Mouse (Mus musculus): ENCODE measurements at regions not wholly inside any gene's neighbourhood (a gene's known extent, or its start where the extent isn't known, plus 50 kb on each side); places are given as distances from the start of the nearest gene placed in this dataset.
A peak's percentile ranks its signal among the peaks of the same experiment; 100 is the strongest.

DNA sequence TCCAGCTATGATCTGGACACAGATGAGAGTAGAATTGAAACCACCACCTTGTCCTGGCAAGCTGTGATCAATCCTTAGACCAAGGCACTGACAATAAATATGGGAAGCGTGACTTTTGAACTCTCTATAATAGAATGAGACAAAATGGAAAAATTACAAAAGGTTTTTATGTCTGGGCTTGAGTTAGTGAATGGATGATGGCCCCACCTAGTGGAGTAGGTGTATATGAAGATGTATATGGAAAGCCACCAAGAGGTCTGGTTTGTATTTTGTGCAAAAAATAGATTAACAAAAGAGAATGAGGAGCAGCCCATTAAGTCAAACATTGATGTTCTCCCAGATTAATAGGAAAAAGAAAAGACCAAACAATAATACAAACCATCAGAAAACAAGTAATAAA is 172.5 kb downstream of the Tacr3 start:
- no peaks in the 10 kb centered on the region for H3K4me1 ChIP-seq (replicated peaks; ENCODE audit: control insufficient read depth, insufficient read depth, low read length)
- H3K4me3 ChIP-seq (replicated peaks; ENCODE audit: low read length) = no peak overlapping the region
- H3K9ac ChIP-seq = no peak overlapping the region
- H3K9me3 ChIP-seq (ENCODE audit: control insufficient read depth, low read length) = no peaks in the 10 kb centered on the region
- H3K27me3 ChIP-seq (ENCODE audit: control insufficient read depth, insufficient read depth, low read length) = no peaks in the 10 kb centered on the region
- no peaks in the 10 kb centered on the region for H3K36me3 ChIP-seq (replicated peaks; ENCODE audit: control insufficient read depth, insufficient read depth)
- no peak overlapping the region for H3K4me2 ChIP-seq (replicated peaks)
- DNase-seq (ENCODE audit: low spot score) = no peak
- ATAC-seq (ENCODE audit: low FRiP score) = no peak
- WGBS = 77% methylated on average over 1 of the region's 1 CpGs
- H3K27ac ChIP-seq = no peak overlapping the region

DNA sequence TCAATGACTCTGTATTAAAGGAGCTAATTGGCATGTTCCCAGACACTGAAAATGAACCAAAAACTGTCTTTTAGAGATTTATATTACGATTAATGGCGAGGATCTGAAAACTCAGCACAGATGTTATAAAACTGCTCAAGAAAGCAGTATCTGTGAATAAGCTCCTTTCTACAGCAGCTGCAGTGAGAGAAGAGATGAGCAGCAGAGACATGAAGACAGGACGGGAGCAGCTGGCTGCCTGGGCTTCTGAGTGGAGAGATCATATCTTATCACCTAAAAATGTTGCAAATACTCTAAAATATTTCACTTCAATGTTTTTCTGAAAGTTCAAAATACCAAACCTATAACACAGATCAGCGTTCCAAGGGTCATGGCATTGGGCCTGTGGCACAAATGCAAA is 187.0 kb downstream of the Tacr3 start:
- Histone ChIP-seq H3K27me3 (ENCODE audit: control insufficient read depth, insufficient read depth, low read length) (no peaks in the 10 kb centered on the region), H3K4me1 (replicated peaks; ENCODE audit: control insufficient read depth, insufficient read depth, low read length) (no peaks in the 10 kb centered on the region), H3K9ac (no peak overlapping the region), H3K27ac (no peak overlapping the region), H3K4me2 (replicated peaks) (no peak overlapping the region), H3K9me3 (ENCODE audit: control insufficient read depth, low read length) (no peaks in the 10 kb centered on the region), H3K4me3 (replicated peaks; ENCODE audit: low read length) (no peak overlapping the region), H3K36me3 (replicated peaks; ENCODE audit: control insufficient read depth, insufficient read depth) (no peaks in the 10 kb centered on the region)
- DNase-seq (ENCODE audit: low spot score) (no peak), ATAC-seq (ENCODE audit: low FRiP score) (no peak)
- 86% methylated on average over 4 of the region's 4 CpGs for WGBS

DNA sequence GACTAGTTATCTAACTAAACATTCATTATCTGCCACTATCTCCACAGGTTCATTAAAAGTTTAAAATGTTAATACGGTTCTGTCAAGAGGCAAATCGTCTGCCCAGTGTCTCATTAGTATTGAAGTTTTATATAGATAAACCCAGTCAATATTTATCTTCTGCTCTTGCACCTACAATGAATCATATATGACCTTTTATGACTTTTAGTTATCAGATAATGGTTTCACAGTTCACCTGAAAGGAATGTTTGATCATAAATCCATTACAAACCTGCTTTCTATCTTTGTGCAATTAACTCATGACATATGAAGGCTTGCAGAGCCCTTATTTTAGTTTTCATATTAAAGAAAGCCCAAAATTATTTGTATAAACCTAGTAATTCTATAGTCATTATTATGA is 188.0 kb upstream of the Cenpe start:
- H3K9ac ChIP-seq = no peak overlapping the region
- H3K4me1 ChIP-seq (replicated peaks; ENCODE audit: control insufficient read depth, insufficient read depth, low read length) = no peaks in the 10 kb centered on the region
- no peak for ATAC-seq (ENCODE audit: low FRiP score)
- no peak overlapping the region for H3K4me3 ChIP-seq (replicated peaks; ENCODE audit: low read length)
- no peak overlapping the region for H3K27ac ChIP-seq
- no peaks in the 10 kb centered on the region for H3K9me3 ChIP-seq (ENCODE audit: control insufficient read depth, low read length)
- H3K4me2 ChIP-seq (replicated peaks) = no peak overlapping the region
- H3K36me3 ChIP-seq (replicated peaks; ENCODE audit: control insufficient read depth, insufficient read depth) = no peaks in the 10 kb centered on the region
- WGBS = 87% methylated on average over 2 of the region's 2 CpGs
- no peaks in the 10 kb centered on the region for H3K27me3 ChIP-seq (ENCODE audit: control insufficient read depth, insufficient read depth, low read length)
- DNase-seq (ENCODE audit: low spot score) = no peak

DNA sequence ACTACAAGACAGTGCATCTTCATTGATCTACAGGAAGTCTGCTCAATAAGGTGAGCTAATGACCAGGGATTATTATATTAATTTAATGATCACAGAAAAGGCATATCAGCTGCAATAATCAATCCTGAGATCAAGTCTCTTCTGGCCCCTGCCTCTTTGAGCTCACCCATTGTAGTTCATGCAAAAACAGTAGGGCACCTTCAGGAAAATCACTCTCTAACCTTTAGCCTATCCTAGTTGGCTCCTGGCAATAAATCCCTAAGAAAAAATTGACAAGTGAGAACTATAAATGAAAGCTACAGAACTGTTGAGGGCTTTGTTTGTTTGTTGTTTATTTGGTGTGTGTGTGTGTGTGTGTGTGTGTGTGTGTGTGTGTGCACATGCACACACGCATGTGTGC is 187.5 kb upstream of the Cenpe start:
- Histone ChIP-seq H3K4me3 (replicated peaks; ENCODE audit: low read length) (no peak overlapping the region), H3K36me3 (replicated peaks; ENCODE audit: control insufficient read depth, insufficient read depth) (no peaks in the 10 kb centered on the region), H3K4me2 (replicated peaks) (no peak overlapping the region), H3K27ac (no peak overlapping the region), H3K27me3 (ENCODE audit: control insufficient read depth, insufficient read depth, low read length) (no peaks in the 10 kb centered on the region), H3K4me1 (replicated peaks; ENCODE audit: control insufficient read depth, insufficient read depth, low read length) (no peaks in the 10 kb centered on the region), H3K9me3 (ENCODE audit: control insufficient read depth, low read length) (no peaks in the 10 kb centered on the region), H3K9ac (no peak overlapping the region)
- 92% methylated on average over 1 of the region's 1 CpGs for WGBS
- DNase-seq (ENCODE audit: low spot score) = no peak
- no peak for ATAC-seq (ENCODE audit: low FRiP score)

DNA sequence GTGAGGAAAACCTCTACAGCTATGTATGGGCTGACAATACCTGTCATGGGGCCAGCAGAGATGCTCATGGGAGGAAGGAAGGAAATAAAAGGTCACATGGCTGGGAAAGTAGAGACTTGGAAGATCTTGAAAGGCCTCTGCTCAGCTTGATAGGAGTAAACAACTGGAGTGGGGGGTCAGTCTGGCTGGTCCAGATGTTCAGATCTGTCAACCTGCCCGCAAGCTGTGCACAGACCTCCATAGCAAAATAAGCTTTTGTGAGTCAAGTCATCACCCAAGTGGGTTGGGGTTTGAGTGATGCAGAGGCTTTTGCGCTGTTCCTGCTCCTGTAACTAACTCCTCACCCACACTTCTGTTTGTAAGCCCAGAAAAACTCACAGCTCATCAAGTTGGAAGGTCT is 179.9 kb upstream of the Cenpe start:
- no peaks in the 10 kb centered on the region for H3K9me3 ChIP-seq (ENCODE audit: control insufficient read depth, low read length)
- H3K4me2 ChIP-seq (replicated peaks) = no peak overlapping the region
- no peak overlapping the region for H3K27ac ChIP-seq
- 93% methylated on average over 2 of the region's 2 CpGs for WGBS
- H3K4me3 ChIP-seq (replicated peaks; ENCODE audit: low read length) = no peak overlapping the region
- 0 out of 2 replicates have a peak, but pooled peaks have one; percentile 14 for ATAC-seq (ENCODE audit: low FRiP score)
- no peaks in the 10 kb centered on the region for H3K27me3 ChIP-seq (ENCODE audit: control insufficient read depth, insufficient read depth, low read length)
- DNase-seq (ENCODE audit: low spot score) = no peak
- H3K9ac ChIP-seq = no peak overlapping the region
- no peaks in the 10 kb centered on the region for H3K36me3 ChIP-seq (replicated peaks; ENCODE audit: control insufficient read depth, insufficient read depth)
- no peaks in the 10 kb centered on the region for H3K4me1 ChIP-seq (replicated peaks; ENCODE audit: control insufficient read depth, insufficient read depth, low read length)

DNA sequence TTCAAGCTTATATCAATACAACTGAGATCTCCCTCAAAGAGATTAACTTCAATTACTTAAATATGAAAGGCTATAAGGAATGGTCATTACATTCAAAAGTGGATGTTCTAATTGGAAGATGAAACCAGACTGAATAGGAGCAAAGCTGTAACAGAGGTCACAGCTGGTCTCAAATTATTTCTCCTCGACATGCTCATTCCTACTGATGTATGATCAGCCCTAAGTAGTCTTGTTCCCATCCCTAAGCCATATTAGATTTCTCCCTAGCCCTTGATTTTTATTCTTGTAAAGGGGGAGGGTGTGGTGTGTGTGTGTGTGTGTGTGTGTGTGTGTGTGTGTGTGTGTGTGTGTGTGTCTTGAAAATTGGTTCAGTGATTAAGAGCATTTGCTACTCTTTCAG is 175.0 kb upstream of the Cenpe start:
- DNase-seq (ENCODE audit: low spot score) (no peak), ATAC-seq (ENCODE audit: low FRiP score) (peak; percentile 46; the same call in 1 of the 2 replicates)
- Histone ChIP-seq H3K27me3 (ENCODE audit: control insufficient read depth, insufficient read depth, low read length) (no peaks in the 10 kb centered on the region), H3K4me2 (replicated peaks) (no peak overlapping the region), H3K4me1 (replicated peaks; ENCODE audit: control insufficient read depth, insufficient read depth, low read length) (no peaks in the 10 kb centered on the region), H3K9ac (no peak overlapping the region), H3K36me3 (replicated peaks; ENCODE audit: control insufficient read depth, insufficient read depth) (no peaks in the 10 kb centered on the region), H3K27ac (no peak overlapping the region), H3K4me3 (replicated peaks; ENCODE audit: low read length) (no peak overlapping the region), H3K9me3 (ENCODE audit: control insufficient read depth, low read length) (no peaks in the 10 kb centered on the region)
- WGBS = 62% methylated on average over 1 of the region's 1 CpGs

DNA sequence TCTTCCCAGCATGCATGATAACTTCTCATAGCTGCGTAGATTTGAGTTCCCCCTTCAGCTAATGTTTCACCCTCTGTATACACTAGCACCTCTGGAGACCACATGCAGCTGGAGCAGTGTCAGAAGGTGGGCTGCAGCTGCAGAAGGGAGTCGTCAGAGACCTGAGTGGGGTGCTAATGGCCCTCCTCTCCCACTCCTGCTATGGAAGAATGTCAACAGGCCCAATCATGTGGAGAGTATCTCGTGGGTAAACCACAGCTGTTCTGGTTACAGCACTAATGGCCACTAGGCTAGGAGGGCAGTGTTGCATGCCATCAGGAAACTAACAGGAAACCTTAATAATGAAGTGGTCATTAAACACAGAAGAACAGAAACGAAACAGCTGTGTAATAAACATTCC is 170.1 kb upstream of the Cenpe start:
- no peak for DNase-seq (ENCODE audit: low spot score)
- H3K27me3 ChIP-seq (ENCODE audit: control insufficient read depth, insufficient read depth, low read length) = no peaks in the 10 kb centered on the region

DNA sequence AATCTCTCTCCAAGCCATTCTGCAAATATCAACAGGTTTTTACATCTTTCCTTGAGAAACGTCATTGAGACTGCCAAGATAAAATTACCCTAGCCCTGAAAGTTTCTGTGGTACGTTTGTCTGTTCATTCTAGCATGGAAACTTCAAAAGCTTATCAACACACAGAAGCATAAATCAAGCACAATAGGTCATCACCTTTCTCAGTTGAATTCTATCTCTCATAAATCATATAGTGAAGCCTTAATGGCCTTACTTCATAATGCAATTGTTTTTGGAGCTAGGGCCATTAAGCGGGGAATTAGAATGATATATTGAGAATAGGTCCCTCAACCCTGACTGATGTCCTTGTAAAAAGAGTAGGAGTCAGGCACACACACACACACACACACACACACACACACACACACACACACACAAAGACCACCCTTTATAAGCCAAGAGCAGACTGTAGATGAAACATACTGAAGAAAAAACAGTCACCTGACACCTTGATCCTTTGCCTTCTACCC is 166.5 kb upstream of the Cenpe start:
- H3K9me3 ChIP-seq (ENCODE audit: control insufficient read depth, low read length) = no peaks in the 10 kb centered on the region
- 58% methylated on average over 3 of the region's 3 CpGs for WGBS
- H3K4me2 ChIP-seq (replicated peaks) = no peak overlapping the region
- ATAC-seq (ENCODE audit: low FRiP score) (no peak), DNase-seq (ENCODE audit: low spot score) (no peak)
- no peaks in the 10 kb centered on the region for H3K4me1 ChIP-seq (replicated peaks; ENCODE audit: control insufficient read depth, insufficient read depth, low read length)
- H3K4me3 ChIP-seq (replicated peaks; ENCODE audit: low read length) = no peak overlapping the region
- no peaks in the 10 kb centered on the region for H3K27me3 ChIP-seq (ENCODE audit: control insufficient read depth, insufficient read depth, low read length)
- H3K27ac ChIP-seq = no peak overlapping the region
- H3K9ac ChIP-seq = no peak overlapping the region
- H3K36me3 ChIP-seq (replicated peaks; ENCODE audit: control insufficient read depth, insufficient read depth) = no peaks in the 10 kb centered on the region

More for the DNA sequence above, 170.1 kb upstream of the Cenpe start:
- Histone ChIP-seq H3K4me2 (replicated peaks) (no peak overlapping the region), H3K9me3 (ENCODE audit: control insufficient read depth, low read length) (no peaks in the 10 kb centered on the region), H3K4me1 (replicated peaks; ENCODE audit: control insufficient read depth, insufficient read depth, low read length) (no peaks in the 10 kb centered on the region), H3K9ac (no peak overlapping the region), H3K36me3 (replicated peaks; ENCODE audit: control insufficient read depth, insufficient read depth) (no peaks in the 10 kb centered on the region), H3K27ac (no peak overlapping the region), H3K4me3 (replicated peaks; ENCODE audit: low read length) (no peak overlapping the region)
- WGBS = 58% methylated on average over 4 of the region's 4 CpGs
- ATAC-seq (ENCODE audit: low FRiP score) = no peak

DNA sequence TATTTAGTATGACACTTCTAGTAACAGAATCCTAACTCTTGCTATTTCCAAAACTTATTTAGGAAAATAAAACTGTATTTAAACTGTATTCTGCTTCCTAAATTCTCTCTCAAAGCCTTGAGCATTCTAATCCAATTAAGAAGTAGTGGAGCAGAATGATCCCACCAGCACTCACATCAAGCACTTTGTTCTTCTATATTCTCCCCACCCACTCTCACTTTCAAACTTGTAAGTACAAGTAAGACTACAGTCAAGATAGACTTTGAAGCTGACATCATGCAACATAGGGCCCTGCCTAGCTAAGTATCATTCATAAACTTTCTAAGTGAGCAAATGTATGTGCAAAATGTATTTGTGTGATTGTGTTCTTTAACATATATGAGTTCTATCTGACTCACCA is 120.8 kb upstream of the Cenpe start:
- Histone ChIP-seq H3K4me1 (replicated peaks; ENCODE audit: control insufficient read depth, insufficient read depth, low read length) (no peaks in the 10 kb centered on the region), H3K9ac (no peak overlapping the region), H3K4me3 (replicated peaks; ENCODE audit: low read length) (no peak overlapping the region), H3K9me3 (ENCODE audit: control insufficient read depth, low read length) (0 out of 2 replicates have a peak, but pooled peaks cover 13% of the 10 kb centered on the region), H3K27ac (no peak overlapping the region), H3K27me3 (ENCODE audit: control insufficient read depth, insufficient read depth, low read length) (no peaks in the 10 kb centered on the region), H3K4me2 (replicated peaks) (no peak overlapping the region), H3K36me3 (replicated peaks; ENCODE audit: control insufficient read depth, insufficient read depth) (no peaks in the 10 kb centered on the region)
- no peak for ATAC-seq (ENCODE audit: low FRiP score)
- DNase-seq (ENCODE audit: low spot score) = no peak

DNA sequence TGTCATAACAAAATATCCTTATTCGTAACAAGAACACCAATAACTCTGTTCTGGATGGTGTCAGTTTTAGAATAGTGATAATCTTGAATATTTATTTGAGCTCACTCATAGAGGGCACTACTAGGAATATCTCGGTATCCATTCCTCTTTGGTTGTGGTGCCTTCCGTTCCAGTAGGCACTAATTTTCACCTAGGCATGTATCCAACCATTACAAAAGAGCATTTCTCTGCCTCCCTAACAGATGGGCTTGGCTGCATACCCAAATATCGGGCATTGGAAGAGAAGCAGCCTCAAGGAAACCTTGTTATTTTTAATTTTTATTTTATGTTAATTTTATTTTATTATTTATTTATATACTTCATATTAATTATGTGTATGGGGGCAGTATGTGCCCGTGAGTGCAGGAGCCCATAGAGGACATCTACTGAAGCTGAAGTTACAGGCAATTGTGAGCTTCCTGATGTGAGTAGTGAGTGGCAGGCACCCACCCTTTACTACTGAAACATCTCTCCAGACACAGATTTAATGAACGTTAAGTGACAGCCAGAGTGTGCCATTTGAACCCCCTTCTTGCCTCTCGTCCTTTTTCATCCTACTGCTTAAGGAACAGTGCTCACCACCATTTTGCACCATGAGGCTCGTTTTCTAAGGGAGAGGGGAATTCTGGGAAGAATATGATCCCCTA is 111.3 kb upstream of the Cenpe start:
- H3K36me3 ChIP-seq (replicated peaks; ENCODE audit: control insufficient read depth, insufficient read depth) = no peaks in the 10 kb centered on the region
- H3K4me2 ChIP-seq (replicated peaks) = no peak overlapping the region
- no peak overlapping the region for H3K9ac ChIP-seq
- H3K4me3 ChIP-seq (replicated peaks; ENCODE audit: low read length) = no peak overlapping the region
- no peak for ATAC-seq (ENCODE audit: low FRiP score)
- 83% methylated on average over 8 of the region's 8 CpGs for WGBS
- no peaks in the 10 kb centered on the region for H3K4me1 ChIP-seq (replicated peaks; ENCODE audit: control insufficient read depth, insufficient read depth, low read length)
- H3K27me3 ChIP-seq (ENCODE audit: control insufficient read depth, insufficient read depth, low read length) = no peaks in the 10 kb centered on the region
- H3K9me3 ChIP-seq (ENCODE audit: control insufficient read depth, low read length) = no peaks in the 10 kb centered on the region
- no peak overlapping the region for H3K27ac ChIP-seq
- no peak for DNase-seq (ENCODE audit: low spot score)

All from hindbrain, embryonic 14.5 days (tissue).